ENCODE assay signal across 8 mouse cellular contexts in genomic region chr11:20800277-20801092, GRCm38 (mm10). TPM values are rescaled to one million over a fixed set of nuclear protein-coding genes. Genes with fewer than 3 reads are reported as not detected.
A peak's percentile ranks its signal among the peaks of the same experiment; 100 is the strongest.
DNase-seq lines count a peak whose midpoint lies in the region; ATAC-seq and TF ChIP-seq lines count a peak whose summit lies in the region.

No protein-coding gene starts in this region.

- peak overlapping the region; percentile 23; the same call in 1 of the 2 replicates for H3K9ac ChIP-seq in embryonic facial prominence, embryonic 14.5 days (ENCODE audit: low read depth, low read length)
- H3K9ac ChIP-seq in midbrain, embryonic 12.5 days (replicated peaks): no peak overlapping the region; the same call in 1 of the 2 replicates

- no peaks in the 10 kb centered on the region for H3K4me1 ChIP-seq in embryonic facial prominence, embryonic 14.5 days (ENCODE audit: control insufficient read depth, insufficient read depth, low read length)
- no peaks in the 10 kb centered on the region for H3K4me1 ChIP-seq in kidney, adult 2 months (ENCODE audit: control insufficient read depth, insufficient read depth, low read length)
- peaks cover 12% of the 10 kb centered on the region for H3K4me1 ChIP-seq in midbrain, embryonic 12.5 days

- 0 out of 2 replicates have a peak overlapping the region, but pooled peaks have one; percentile 53 for H3K27ac ChIP-seq in embryonic facial prominence, embryonic 14.5 days (replicated peaks; ENCODE audit: low read depth, low read length)
- H3K27ac ChIP-seq in kidney, adult 2 months (ENCODE audit: insufficient read depth, low read depth, low read length): no peak overlapping the region
- peak overlapping the region; percentile 52 for H3K27ac ChIP-seq in midbrain, embryonic 12.5 days (replicated peaks)

- no peak for TF ChIP-seq CTCF in kidney, adult 2 months (conservative IDR thresholded peaks at IDR 0.05; ENCODE audit: insufficient read depth, insufficient read length, low read depth, low read length)

- no peak overlapping the region for H3K4me3 ChIP-seq in embryonic facial prominence, embryonic 14.5 days (ENCODE audit: low read depth, low read length)
- H3K4me3 ChIP-seq in kidney, adult 2 months (ENCODE audit: insufficient read depth, low read depth, low read length): no peak overlapping the region
- H3K4me3 ChIP-seq in midbrain, embryonic 12.5 days: no peak overlapping the region

- 0 out of 2 replicates have a peak, but pooled peaks cover 6% of the 10 kb centered on the region for H3K9me3 ChIP-seq in embryonic facial prominence, embryonic 14.5 days (ENCODE audit: control insufficient read depth, low read length)
- H3K9me3 ChIP-seq in midbrain, embryonic 12.5 days: peaks cover 5% of the 10 kb centered on the region; the same call in 1 of the 2 replicates

- TF ChIP-seq POLR2A in kidney, adult 2 months (IDR thresholded peaks at IDR 0.05; ENCODE audit: low read depth, low read length): no peak

- H3K4me2 ChIP-seq in embryonic facial prominence, embryonic 14.5 days (ENCODE audit: low read depth, low read length): peak overlapping the region; percentile 15
- H3K4me2 ChIP-seq in midbrain, embryonic 12.5 days (replicated peaks): peak overlapping the region; percentile 3; the same call in 1 of the 2 replicates

- DNase-seq in embryo, embryonic 10 days (ENCODE audit: low spot score): peak; percentile 66
- peak; percentile 83 for DNase-seq in embryonic facial prominence, embryonic 14.5 days (ENCODE audit: low spot score)
- peak; percentile 31 for DNase-seq in kidney, adult 2 months
- no peak for DNase-seq in frontal cortex, postnatal 14 days (ENCODE audit: low spot score in 2 of 2)
- no peak for DNase-seq in ovary, postnatal 10 days (ENCODE audit: low spot score)
- DNase-seq in urinary bladder, postnatal 4 days (ENCODE audit: low spot score in 2 of 2): no peak
- no peak for DNase-seq in c-Kit-positive CD71-positive TER-119-positive erythroid progenitor cells, embryonic 14.5 days (ENCODE audit: low spot score)

- ATAC-seq in embryonic facial prominence, embryonic 14.5 days (ENCODE audit: low read depth): peak; percentile 83
- peak; percentile 41; the same call in 1 of the 2 replicates for ATAC-seq in midbrain, embryonic 12.5 days (ENCODE audit: low FRiP score, low read depth)

- no peaks in the 10 kb centered on the region for H3K36me3 ChIP-seq in embryonic facial prominence, embryonic 14.5 days (ENCODE audit: control insufficient read depth, insufficient read depth, low read length)
- H3K36me3 ChIP-seq in kidney, adult 2 months (ENCODE audit: control insufficient read depth, insufficient read depth, low read length): no peaks in the 10 kb centered on the region
- no peaks in the 10 kb centered on the region for H3K36me3 ChIP-seq in midbrain, embryonic 12.5 days

- whole genome bisulfite sequencing in embryonic facial prominence, embryonic 14.5 days: 18% methylated on average over 14 of the region's 14 CpGs
- 43% methylated on average over 14 of the region's 14 CpGs for WGBS in kidney, adult 2 months
- WGBS in midbrain, embryonic 12.5 days: 11% methylated on average over 14 of the region's 14 CpGs

- H3K27me3 ChIP-seq in embryonic facial prominence, embryonic 14.5 days (replicated peaks; ENCODE audit: control insufficient read depth, insufficient read depth, low read length): no peaks in the 10 kb centered on the region
- no peaks in the 10 kb centered on the region for H3K27me3 ChIP-seq in kidney, adult 2 months (replicated peaks; ENCODE audit: control insufficient read depth, insufficient read depth, low read length)
- 0 out of 2 replicates have a peak, but pooled peaks cover under 1% of the 10 kb centered on the region for H3K27me3 ChIP-seq in midbrain, embryonic 12.5 days

RNA-seq across cellular contexts. Expression of gene Lgalsl, which starts 30.4 kb away (rescaled TPM):
- 46.8 and 54.9 TPM in 2 replicates for polyA plus RNA-seq in embryonic facial prominence, embryonic 14.5 days (2014; fragmentation: Nextera tagmentation; extraction: Ambion mirVana)
- polyA plus RNA-seq in kidney, adult 2 months (2012; rRNA removed): 6.2 and 8.5 TPM in 2 replicates
- polyA plus RNA-seq in midbrain, embryonic 12.5 days (2016; fragmentation: Nextera tagmentation; extraction: Ambion mirVana): 39.1 and 43.1 TPM in 2 replicates

RNA-seq across cellular contexts. Expression of gene Aftph, which starts 59.1 kb away (rescaled TPM):
- 18.6 and 21.3 TPM in 2 replicates for polyA plus RNA-seq in embryonic facial prominence, embryonic 14.5 days (2014; fragmentation: Nextera tagmentation; extraction: Ambion mirVana)
- 72.8 and 78.8 TPM in 2 replicates for polyA plus RNA-seq in kidney, adult 2 months (2012; rRNA removed)
- polyA plus RNA-seq in midbrain, embryonic 12.5 days (2016; fragmentation: Nextera tagmentation; extraction: Ambion mirVana): 34.8 and 37.8 TPM in 2 replicates

Comparison
In these comparisons a context has a peak if more than half of its experiments do, and no peak if none do; other contexts are left out.
1. DNase-seq: peak in embryo, embryonic 10 days (single experiment), embryonic facial prominence, embryonic 14.5 days (single experiment) and kidney, adult 2 months (single experiment); none in frontal cortex, postnatal 14 days (0 of 2), ovary, postnatal 10 days (single experiment), urinary bladder, postnatal 4 days (0 of 2) and c-Kit-positive CD71-positive TER-119-positive erythroid progenitor cells, embryonic 14.5 days (single experiment).